Mouse (Mus musculus) midbrain, embryonic 14.5 days (tissue): ENCODE data around the gene Ick. TPM values are rescaled to one million over a fixed set of nuclear protein-coding genes. Genes with fewer than 3 reads are reported as not detected.
A peak's percentile ranks its signal among the peaks of the same experiment; 100 is the strongest.

Experiments
- ATAC-seq: fragments of 200-750 bp; cut with Nextera tagmentation; 2 replicates; pipeline ENCODE4 v1.8.0; 2017; ENCODE audit warnings: moderate number of reproducible peaks, moderate library complexity; ENCODE audit not compliant: low FRiP score, low TSS enrichment
- DNase-seq: peaks from one replicate; pipeline ENCODE4 v3.0.0-alpha.2; 2015
- H3K27ac ChIP-seq: fragments of 300-500 bp; sonication (generic); replicated peaks from 2 replicates; pipeline ENCODE4 v1.5.1; 2014; ENCODE audit warnings: mild to moderate bottlenecking, low read depth, low read length, moderate library complexity
- H3K27me3 ChIP-seq: fragments of 300-500 bp; sonication (generic); 2 replicates; pipeline ENCODE4 v1.6.1; 2014; ENCODE audit warnings: low read length, control low read depth, mixed read lengths; ENCODE audit not compliant: control insufficient read depth, insufficient read depth
- H3K36me3 ChIP-seq: fragments of 300-500 bp; sonication (generic); 2 replicates; pipeline ENCODE4 v1.6.1; 2014; ENCODE audit warnings: low read length, control low read depth; ENCODE audit not compliant: control insufficient read depth, insufficient read depth
- H3K4me1 ChIP-seq: fragments of 300-500 bp; sonication (generic); 2 replicates; pipeline ENCODE4 v1.6.1; 2014; ENCODE audit warnings: mild to moderate bottlenecking, antibody characterized with exemption, low read length, control low read depth; ENCODE audit not compliant: control insufficient read depth, insufficient read depth
- H3K4me2 ChIP-seq: fragments of 300-500 bp; sonication (generic); 2 replicates; pipeline ENCODE4 v1.6.1; 2014; ENCODE audit warnings: mild to moderate bottlenecking, low read length, moderate library complexity
- H3K4me3 ChIP-seq: fragments of 300-500 bp; sonication (generic); replicated peaks from 2 replicates; pipeline ENCODE4 v1.5.1; 2014; ENCODE audit warnings: low read depth, low read length
- H3K9ac ChIP-seq: fragments of 300-500 bp; sonication (generic); replicated peaks from 2 replicates; pipeline ENCODE4 v1.6.1; 2014; ENCODE audit warnings: mild to moderate bottlenecking, low read length, moderate library complexity
- H3K9me3 ChIP-seq: fragments of 300-500 bp; sonication (generic); 2 replicates; pipeline ENCODE4 v1.6.1; 2016; ENCODE audit warnings: low read length, control low read depth, mixed read lengths; ENCODE audit not compliant: control insufficient read depth
- WGBS: fragments of 180-500 bp; shearing (Covaris S2); extraction: QIAGEN DNeasy Blood & Tissue Kit; methylation state at CpG from one replicate; pipeline ENCODE4 v1.1.7; 2014; 5-methylcytosine and 5-hydroxymethylcytosine counted together
- polyA plus RNA-seq: library from polyadenylated mRNA; unstranded; fragments of >200 nt; fragmentation: Nextera tagmentation; extraction: Ambion mirVana; gene quantifications from 2 replicates; pipeline ENCODE4 v1.2.1, GENCODE M21; 2014

Gene Ick
- polyA plus RNA-seq, 1 experiment from 2014 or later, result 46.2 TPM

- Histone ChIP-seq H3K4me2 (no peak overlapping the region), H3K36me3 (peaks cover 8% of the 10 kb centered on the region; the same call in 1 of the 2 replicates), H3K9me3 (no peaks in the 10 kb centered on the region), H3K27me3 (no peaks in the 10 kb centered on the region), H3K4me3 (no peak overlapping the region), H3K4me1 (peaks cover 5% of the 10 kb centered on the region; the same call in 1 of the 2 replicates), H3K27ac (no peak overlapping the region), H3K9ac (no peak overlapping the region)
- 88% methylated on average over 6 of the region's 6 CpGs for WGBS
- DNase-seq (no peak), ATAC-seq (no peak)
These were observed 13.0 kb downstream of the Ick start for GRCm38 (mm10) chr9:78121985-78122384.

GRCm38 (mm10) chr9:78122939-78123712, 14.1 kb downstream of the Ick start:
- H3K9ac ChIP-seq, result no peak overlapping the region
- H3K4me1 ChIP-seq, result peaks cover 5% of the 10 kb centered on the region; the same call in 1 of the 2 replicates
- no peaks in the 10 kb centered on the region for H3K27me3 ChIP-seq
- no peaks in the 10 kb centered on the region for H3K9me3 ChIP-seq
- H3K27ac ChIP-seq, result no peak overlapping the region
- H3K4me3 ChIP-seq, result no peak overlapping the region
- WGBS, result 95% methylated on average over 7 of the region's 7 CpGs
- peaks cover 7% of the 10 kb centered on the region; the same call in 1 of the 2 replicates for H3K36me3 ChIP-seq
- ATAC-seq (no peak), DNase-seq (no peak)
- no peak overlapping the region for H3K4me2 ChIP-seq

DNA sequence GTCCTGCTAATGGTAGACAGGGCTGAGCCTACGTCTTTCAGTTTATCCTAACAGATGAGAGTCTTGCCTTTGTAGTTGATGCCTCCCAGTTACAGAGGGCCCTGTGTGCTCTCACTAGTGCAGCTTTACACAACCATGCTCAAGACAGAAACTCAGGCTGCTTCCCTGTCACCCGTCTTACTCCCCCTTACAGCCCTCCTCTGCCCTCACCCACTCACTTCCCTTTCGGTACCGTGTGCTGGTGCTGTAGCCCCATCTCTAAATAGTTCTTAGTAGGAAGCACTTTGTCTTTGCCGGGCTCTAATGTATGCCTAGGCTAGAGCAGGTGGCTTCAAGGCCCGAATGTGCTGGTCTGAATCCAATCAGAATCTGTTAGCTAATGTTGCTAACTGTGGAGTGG, 15.3 kb downstream of the Ick start:
- Histone ChIP-seq H3K9me3 (no peaks in the 10 kb centered on the region), H3K27me3 (no peaks in the 10 kb centered on the region), H3K36me3 (0 out of 2 replicates have a peak, but pooled peaks cover 3% of the 10 kb centered on the region), H3K27ac (no peak overlapping the region), H3K4me3 (no peak overlapping the region), H3K4me2 (no peak overlapping the region), H3K4me1 (peaks cover 5% of the 10 kb centered on the region; the same call in 1 of the 2 replicates), H3K9ac (no peak overlapping the region)
- ATAC-seq (no peak), DNase-seq (no peak)
- WGBS, result 88% methylated on average over 6 of the region's 6 CpGs

DNA sequence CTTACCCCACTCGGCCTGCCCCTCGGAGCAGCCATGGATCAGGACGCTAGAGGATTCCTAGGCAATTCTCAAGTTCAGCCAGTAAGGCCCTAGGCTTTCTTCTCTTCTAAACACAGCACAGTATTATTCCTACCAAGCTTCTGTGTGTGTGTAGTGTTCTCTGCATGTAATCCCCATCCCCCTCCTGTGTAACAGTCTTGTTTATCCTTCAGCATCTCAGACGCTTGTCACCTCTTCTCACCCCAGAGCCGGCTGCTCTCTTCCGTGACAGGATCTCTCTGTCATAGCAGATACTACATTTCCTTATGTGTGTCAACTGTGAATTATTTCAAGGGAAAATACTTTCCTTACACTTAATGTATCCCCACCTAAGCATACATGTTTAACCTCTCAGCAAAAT, 17.0 kb downstream of the Ick start:
- WGBS, result 57% methylated on average over 6 of the region's 6 CpGs
- no peaks in the 10 kb centered on the region for H3K9me3 ChIP-seq
- no peaks in the 10 kb centered on the region for H3K27me3 ChIP-seq
- no peak overlapping the region for H3K4me2 ChIP-seq
- no peak overlapping the region for H3K4me3 ChIP-seq
- DNase-seq (peak; percentile 38), ATAC-seq (no peak)
- 0 out of 2 replicates have a peak, but pooled peaks cover 3% of the 10 kb centered on the region for H3K36me3 ChIP-seq
- peak overlapping the region; percentile 15; the same call in 1 of the 2 replicates for H3K27ac ChIP-seq
- H3K4me1 ChIP-seq, result peaks cover 5% of the 10 kb centered on the region; the same call in 1 of the 2 replicates
- no peak overlapping the region for H3K9ac ChIP-seq

DNA sequence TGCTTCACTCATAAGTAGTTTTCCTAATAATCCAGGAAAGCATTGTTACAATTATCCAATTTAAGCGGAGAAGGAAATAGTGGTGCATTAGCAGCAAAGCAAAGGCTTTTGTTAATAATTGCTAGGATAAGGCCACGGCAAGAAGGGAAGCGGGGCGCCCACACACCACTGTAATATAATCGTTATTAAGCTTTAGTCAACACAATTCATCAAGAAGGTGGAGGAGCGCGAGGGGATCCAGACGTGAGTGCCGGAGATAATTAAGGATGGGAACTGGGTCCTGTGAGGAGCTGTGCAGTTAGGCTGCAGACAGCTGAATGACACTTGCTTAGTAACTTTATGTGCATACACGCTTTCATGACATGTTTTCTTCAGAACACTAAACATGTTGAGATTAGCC, 17.7 kb downstream of the Ick start:
- Histone ChIP-seq H3K4me2 (no peak overlapping the region), H3K27ac (0 out of 2 replicates have a peak overlapping the region, but pooled peaks have one; percentile 9), H3K4me1 (peaks cover 5% of the 10 kb centered on the region; the same call in 1 of the 2 replicates), H3K9me3 (no peaks in the 10 kb centered on the region), H3K27me3 (no peaks in the 10 kb centered on the region), H3K9ac (no peak overlapping the region), H3K36me3 (peaks cover 5% of the 10 kb centered on the region), H3K4me3 (no peak overlapping the region)
- ATAC-seq, result no peak
- WGBS, result 54% methylated on average over 10 of the region's 10 CpGs
- DNase-seq, result peak; percentile 34

DNA sequence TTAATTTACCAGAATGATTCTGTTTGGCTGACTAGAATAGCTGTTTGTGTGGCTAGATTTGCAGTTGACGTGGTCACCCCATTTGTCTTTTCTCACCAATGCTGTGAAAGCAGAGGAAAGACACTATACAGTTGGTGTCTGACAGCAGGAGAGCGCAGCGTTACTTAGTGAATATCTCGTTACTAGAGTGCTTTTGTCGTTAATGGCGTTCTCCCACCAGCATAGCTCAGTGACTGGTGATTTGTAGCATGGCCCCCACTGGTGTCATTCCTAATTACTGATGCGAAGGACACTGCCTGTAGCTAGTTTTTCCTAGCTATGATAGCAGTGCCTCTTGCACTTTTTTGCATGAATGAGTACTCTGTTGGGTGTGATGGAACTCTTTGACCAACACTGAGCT, 26.7 kb downstream of the Ick start:
- H3K4me2 ChIP-seq, result no peak overlapping the region
- H3K27me3 ChIP-seq, result no peaks in the 10 kb centered on the region
- no peak for DNase-seq
- peaks cover 63% of the 10 kb centered on the region for H3K36me3 ChIP-seq
- no peaks in the 10 kb centered on the region for H3K4me1 ChIP-seq
- no peak overlapping the region for H3K27ac ChIP-seq
- no peak overlapping the region for H3K9ac ChIP-seq
- no peaks in the 10 kb centered on the region for H3K9me3 ChIP-seq
- no peak for ATAC-seq
- 73% methylated on average over 7 of the region's 7 CpGs for WGBS
- H3K4me3 ChIP-seq, result no peak overlapping the region

DNA sequence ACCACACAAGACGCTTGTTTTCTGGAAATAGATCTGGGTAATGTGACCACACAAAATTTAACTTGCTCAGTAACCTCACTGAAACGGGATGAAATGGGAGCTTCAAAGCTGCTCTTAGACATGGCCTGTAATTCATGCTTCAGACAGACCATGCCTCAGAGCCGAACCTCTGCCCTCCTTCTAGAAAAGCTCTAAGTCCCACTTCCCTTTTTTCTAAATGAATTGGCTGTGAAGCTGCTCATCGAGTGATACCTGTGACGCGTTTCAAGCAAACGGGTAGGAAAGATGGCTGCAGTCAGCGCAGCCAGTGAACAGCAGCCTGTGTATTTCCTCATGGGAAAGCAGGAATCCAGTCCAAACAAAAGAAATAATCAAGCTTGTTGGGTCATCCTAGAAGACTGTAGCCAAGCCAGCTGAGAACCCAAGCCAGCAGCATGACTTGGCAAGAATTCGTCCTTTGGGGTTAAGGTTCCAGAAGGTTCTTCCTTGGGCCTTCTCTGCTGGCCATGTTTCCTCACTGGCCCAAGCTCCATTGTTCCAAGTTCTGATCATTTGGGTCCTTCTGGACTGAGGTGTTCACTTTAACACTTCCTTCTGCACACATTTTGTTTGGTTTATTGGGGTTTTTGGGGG, 29.2 kb downstream of the Ick start:
- Histone ChIP-seq H3K4me3 (no peak overlapping the region), H3K36me3 (peaks cover 66% of the 10 kb centered on the region), H3K9me3 (0 out of 2 replicates have a peak, but pooled peaks cover 4% of the 10 kb centered on the region), H3K4me2 (no peak overlapping the region), H3K27ac (no peak overlapping the region), H3K27me3 (no peaks in the 10 kb centered on the region), H3K9ac (no peak overlapping the region), H3K4me1 (no peaks in the 10 kb centered on the region)
- WGBS, result 95% methylated on average over 9 of the region's 9 CpGs
- DNase-seq, result no peak
- no peak for ATAC-seq

DNA sequence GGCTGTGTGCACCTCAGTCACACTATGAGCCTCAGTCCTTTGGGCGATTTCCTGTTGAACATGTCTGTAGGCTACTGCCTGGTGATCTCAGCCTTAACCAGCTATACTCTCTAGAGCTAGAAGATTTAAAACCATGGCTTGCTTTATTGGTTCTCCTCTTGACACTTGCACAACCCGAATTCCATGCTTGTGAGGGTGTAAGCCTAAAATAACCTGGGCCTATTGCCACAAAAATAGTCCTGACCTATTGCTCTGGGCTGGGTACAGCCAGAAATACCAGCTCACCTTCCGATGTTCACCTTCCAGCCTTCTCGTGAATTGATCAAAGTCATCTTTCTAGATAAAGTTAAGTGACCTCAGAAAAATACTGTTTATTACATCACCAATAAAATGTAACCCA, 30.5 kb downstream of the Ick start:
- H3K27ac ChIP-seq, result no peak overlapping the region
- DNase-seq (no peak), ATAC-seq (no peak)
- no peak overlapping the region for H3K4me2 ChIP-seq
- no peaks in the 10 kb centered on the region for H3K27me3 ChIP-seq
- WGBS, result 95% methylated on average over 4 of the region's 4 CpGs
- no peak overlapping the region for H3K4me3 ChIP-seq
- no peaks in the 10 kb centered on the region for H3K4me1 ChIP-seq
- 0 out of 2 replicates have a peak, but pooled peaks cover 4% of the 10 kb centered on the region for H3K9me3 ChIP-seq
- peaks cover 69% of the 10 kb centered on the region for H3K36me3 ChIP-seq
- H3K9ac ChIP-seq, result no peak overlapping the region
